19 mouse cellular contexts compared by ENCODE assay signal in genomic region chr2:28881275-28881674, GRCm38 (mm10). TPM values are rescaled to one million over a fixed set of nuclear protein-coding genes. Genes with fewer than 3 reads are reported as not detected.
DNase-seq lines count a peak whose midpoint lies in the region; ATAC-seq and TF ChIP-seq lines count a peak whose summit lies in the region.
"Had no signal": no experiment of that assay in that cellular context is flagged by ENCODE, and none has a peak within 500 bp of the region (broad histone marks: within the 10 kb centered on the region; RNA-seq: fewer than 3 reads in every experiment).

No protein-coding gene starts in this region.

- no peaks in the 10 kb centered on the region for H3K9me3 ChIP-seq in hindbrain, embryonic 14.5 days (ENCODE audit: control insufficient read depth, low read length)
- no peaks in the 10 kb centered on the region for H3K9me3 ChIP-seq in hindbrain, embryonic 12.5 days (replicated peaks)
- H3K9me3 ChIP-seq: limb, embryonic 13.5 days; neural tube, embryonic 13.5 days had no signal

- no peak overlapping the region for H3K9ac ChIP-seq in hindbrain, embryonic 14.5 days
- no peak overlapping the region for H3K9ac ChIP-seq in hindbrain, embryonic 12.5 days
- H3K9ac ChIP-seq: limb, embryonic 13.5 days; neural tube, embryonic 13.5 days had no signal

- WGBS in hindbrain, embryonic 14.5 days, result 85% methylated on average over 3 of the region's 3 CpGs
- WGBS in hindbrain, embryonic 12.5 days, result 96% methylated on average over 3 of the region's 3 CpGs
- WGBS in lung, adult 2 months, result 89% methylated on average over 3 of the region's 3 CpGs

- no peak for TF ChIP-seq CTCF in lung, adult 2 months (IDR thresholded peaks at IDR 0.05; ENCODE audit: insufficient read depth, low read length)

- no peak overlapping the region for H3K4me2 ChIP-seq in hindbrain, embryonic 14.5 days (replicated peaks)
- no peak overlapping the region for H3K4me2 ChIP-seq in hindbrain, embryonic 12.5 days (replicated peaks)
- H3K4me2 ChIP-seq: limb, embryonic 13.5 days; neural tube, embryonic 13.5 days had no signal

- peaks cover 59% of the 10 kb centered on the region for H3K36me3 ChIP-seq in hindbrain, embryonic 14.5 days (replicated peaks; ENCODE audit: control insufficient read depth, insufficient read depth)
- peaks cover 49% of the 10 kb centered on the region for H3K36me3 ChIP-seq in hindbrain, embryonic 12.5 days

- H3K27ac ChIP-seq in hindbrain, embryonic 14.5 days, result no peak overlapping the region
- no peak overlapping the region for H3K27ac ChIP-seq in hindbrain, embryonic 12.5 days
- H3K27ac ChIP-seq: limb, embryonic 13.5 days; neural tube, embryonic 13.5 days had no signal

- no peaks in the 10 kb centered on the region for H3K27me3 ChIP-seq in hindbrain, embryonic 14.5 days (ENCODE audit: control insufficient read depth, insufficient read depth, low read length)
- H3K27me3 ChIP-seq in hindbrain, embryonic 12.5 days, result no peaks in the 10 kb centered on the region
- H3K27me3 ChIP-seq: limb, embryonic 13.5 days; neural tube, embryonic 13.5 days had no signal

- no peak overlapping the region for H3K4me3 ChIP-seq in hindbrain, embryonic 14.5 days (replicated peaks; ENCODE audit: low read length)
- H3K4me3 ChIP-seq in hindbrain, embryonic 12.5 days, result no peak overlapping the region
- H3K4me3 ChIP-seq in lung, adult 2 months (replicated peaks; ENCODE audit: extremely low read depth, low read depth, low read length), result no peak overlapping the region
- H3K4me3 ChIP-seq: erythroblast, embryonic 14.5 days; limb, embryonic 13.5 days; neural tube, embryonic 13.5 days had no signal

- peaks cover 4% of the 10 kb centered on the region; the same call in 1 of the 2 replicates for H3K4me1 ChIP-seq in hindbrain, embryonic 14.5 days (replicated peaks; ENCODE audit: control insufficient read depth, insufficient read depth, low read length)
- 0 out of 2 replicates have a peak, but pooled peaks cover 2% of the 10 kb centered on the region for H3K4me1 ChIP-seq in hindbrain, embryonic 12.5 days
- no peaks in the 10 kb centered on the region for H3K4me1 ChIP-seq in lung, adult 2 months (ENCODE audit: control insufficient read depth, insufficient read depth, low read length)
- H3K4me1 ChIP-seq: limb, embryonic 13.5 days; neural tube, embryonic 13.5 days had no signal

- DNase-seq in adrenal gland, postnatal 36 days, result peak; percentile 18 to 20
- no peak for DNase-seq in adrenal gland, adult 8-10 months
- peak; percentile 24 for DNase-seq in hindbrain, embryonic 14.5 days (ENCODE audit: low spot score)
- peak; percentile 15 for DNase-seq in lung, postnatal 36 days
- DNase-seq in lung, adult 2 months, result no peak
- DNase-seq in cerebellum, postnatal 14 days, result peak; percentile 72 to 85
- no peak for DNase-seq in layer of hippocampus, postnatal 25 days (ENCODE audit: extremely low spot score in 1 of 2, low spot score in 1 of 2)
- DNase-seq: retina, postnatal 1 day had no signal

- TF ChIP-seq POLR2A in lung, adult 2 months (IDR thresholded peaks at IDR 0.05; ENCODE audit: borderline replicate concordance, extremely low read depth, low read depth, low read length), result no peak

- no peak for ATAC-seq in hindbrain, embryonic 14.5 days (ENCODE audit: low FRiP score)
- no peak for ATAC-seq in hindbrain, embryonic 12.5 days (ENCODE audit: low FRiP score)
- ATAC-seq: intestine, postnatal 0 days had no signal

RNA-seq across cellular contexts. Expression of gene Barhl1, which starts 35.2 kb away (rescaled TPM):
- not detected for total RNA-seq in adrenal gland, postnatal 36 days (2021)
- not detected for total RNA-seq in adrenal gland, adult 8-10 months (2022)
- polyA plus RNA-seq in hindbrain, embryonic 14.5 days (2014; fragmentation: Nextera tagmentation; extraction: Ambion mirVana), result 25.9 and 28.7 TPM in 2 replicates
- 9.0 and 9.9 TPM in 2 replicates for polyA plus RNA-seq in hindbrain, embryonic 12.5 days (2016; fragmentation: Nextera tagmentation; extraction: Ambion mirVana)
- 0.58 and 0.70 TPM in 2 replicates for polyA plus RNA-seq in lung, adult 2 months (2012; rRNA removed)
- total RNA-seq in layer of hippocampus, postnatal 25 days (2021), result not detected
- total RNA-seq: granulocyte monocyte progenitor cell, adult 5-6 weeks; left cerebral cortex, adult 18-20 months; megakaryocyte, adult 5-6 weeks had no signal
- polyA plus RNA-seq: erythroblast, embryonic 14.5 days; heart, embryonic 16.5 days; intestine, postnatal 0 days; liver, embryonic 16.5 days; urinary bladder, adult 2 months had no signal

RNA-seq across cellular contexts. Expression of gene Ddx31, which starts 41.1 kb away (rescaled TPM):
- 10 to 100 TPM in 1 of 2 experiments, 1 to 10 TPM in 1; 8.7 to 15.5 TPM for total RNA-seq in adrenal gland, postnatal 36 days (2021)
- 10 to 100 TPM in 2 of 4 experiments, 1 to 10 TPM in 2; 8.9 to 13.2 (median 9.8) TPM for total RNA-seq in adrenal gland, adult 8-10 months (2022)
- polyA plus RNA-seq in hindbrain, embryonic 14.5 days (2014; fragmentation: Nextera tagmentation; extraction: Ambion mirVana), result 13.2 and 14.3 TPM in 2 replicates
- polyA plus RNA-seq in hindbrain, embryonic 12.5 days (2016; fragmentation: Nextera tagmentation; extraction: Ambion mirVana), result 16.7 and 17.6 TPM in 2 replicates
- polyA plus RNA-seq in lung, adult 2 months (2012; rRNA removed), result 2.8 and 3.8 TPM in 2 replicates
- total RNA-seq in layer of hippocampus, postnatal 25 days (2021), result 1 to 10 TPM; 7.2 to 9.3 TPM

RNA-seq across cellular contexts. Expression of gene Gtf3c4, which starts 41.1 kb away (rescaled TPM):
- total RNA-seq in adrenal gland, postnatal 36 days (2021), result 10 to 100 TPM; 34.6 to 38.0 TPM
- total RNA-seq in adrenal gland, adult 8-10 months (2022), result 10 to 100 TPM; 35.2 to 45.4 (median 35.6) TPM
- 33.6 and 34.2 TPM in 2 replicates for polyA plus RNA-seq in hindbrain, embryonic 14.5 days (2014; fragmentation: Nextera tagmentation; extraction: Ambion mirVana)
- 32.0 and 33.5 TPM in 2 replicates for polyA plus RNA-seq in hindbrain, embryonic 12.5 days (2016; fragmentation: Nextera tagmentation; extraction: Ambion mirVana)
- 8.6 and 10.2 TPM in 2 replicates for polyA plus RNA-seq in lung, adult 2 months (2012; rRNA removed)
- total RNA-seq in layer of hippocampus, postnatal 25 days (2021), result 10 to 100 TPM; 33.3 to 34.5 TPM

Comparison
In these comparisons a context has a peak if more than half of its experiments do, and no peak if none do; other contexts are left out.
1. DNase-seq: peak in adrenal gland, postnatal 36 days (2 of 2), hindbrain, embryonic 14.5 days (single experiment), lung, postnatal 36 days (single experiment) and cerebellum, postnatal 14 days (2 of 2); none in adrenal gland, adult 8-10 months (single experiment), lung, adult 2 months (single experiment) and layer of hippocampus, postnatal 25 days (0 of 2).